Mouse (Mus musculus): ENCODE results near the gene Fam43a.

Gene Fam43a

GRCm38 (mm10) chr16:30595835-30596557, 3.5 kb upstream of the Fam43a start:
- DNase-seq, result peak; percentile 56

- DNase-seq, result peak; percentile 92
Observed at GRCm38 (mm10) chr16:30596959-30597681, 2.4 kb upstream of the Fam43a start.

GRCm38 (mm10) chr16:30600431-30601045, 1.0 kb downstream of the Fam43a start:
- peak; percentile 52 for DNase-seq

GRCm38 (mm10) chr16:30601046-30601832, 1.7 kb downstream of the Fam43a start:
- peak; percentile 57 for DNase-seq

GRCm38 (mm10) chr16:30601946-30602345, 2.4 kb downstream of the Fam43a start:
- no peak for DNase-seq

GRCm38 (mm10) chr16:30602684-30603530, 3.4 kb downstream of the Fam43a start:
- no peak for DNase-seq

- DNase-seq, result no peak
Observed at GRCm38 (mm10) chr16:30603531-30603842, 4.0 kb downstream of the Fam43a start.

- no peak for DNase-seq
Observed at GRCm38 (mm10) chr16:30604061-30604806, 4.7 kb downstream of the Fam43a start.

GRCm38 (mm10) chr16:30604807-30605137, 5.2 kb downstream of the Fam43a start:
- no peak for DNase-seq

GRCm38 (mm10) chr16:30605528-30605927, 6.0 kb downstream of the Fam43a start:
- DNase-seq, result no peak

GRCm38 (mm10) chr16:30607868-30608267, 8.3 kb downstream of the Fam43a start:
- DNase-seq, result no peak

- no peak for DNase-seq
Observed at GRCm38 (mm10) chr16:30611331-30611730, 11.8 kb downstream of the Fam43a start.

GRCm38 (mm10) chr16:30613122-30613521, 13.6 kb downstream of the Fam43a start:
- no peak for DNase-seq

GRCm38 (mm10) chr16:30614122-30614521, 14.6 kb downstream of the Fam43a start:
- DNase-seq, result no peak

- DNase-seq, result no peak
Observed at GRCm38 (mm10) chr16:30614705-30615317, 15.3 kb downstream of the Fam43a start.

GRCm38 (mm10) chr16:30616281-30616680, 16.8 kb downstream of the Fam43a start:
- no peak for DNase-seq

GRCm38 (mm10) chr16:30623645-30624044, 24.1 kb downstream of the Fam43a start:
- DNase-seq, result no peak

GRCm38 (mm10) chr16:30624640-30625039, 25.1 kb downstream of the Fam43a start:
- DNase-seq, result no peak

GRCm38 (mm10) chr16:30627586-30628337, 28.2 kb downstream of the Fam43a start:
- no peak for DNase-seq

- no peak for DNase-seq
Observed at GRCm38 (mm10) chr16:30628401-30628800, 28.9 kb downstream of the Fam43a start.
